Mouse (Mus musculus) MEL (cell line): ENCODE results near the gene Lbr. TPM values are rescaled to one million over a fixed set of nuclear protein-coding genes. Genes with fewer than 3 reads are reported as not detected.

Experiments used
- DNase-seq: peaks from one replicate; pipeline ENCODE4 v3.0.0; 2011; ENCODE audit warnings: low read depth, low spot score
- H3K27ac ChIP-seq: 2 replicates; pipeline ENCODE4 v1.5.1; 2012; ENCODE audit warnings: low read depth, mild to moderate bottlenecking, control low read depth, low read length, moderate library complexity; ENCODE audit not compliant: control insufficient read depth
- H3K27me3 ChIP-seq, 2 experiments: fragments of 150-350 bp in 1 of 2; sonication (generic) in 1 of 2; 2 replicates each; pipeline ENCODE4 v1.6.1; 2012; ENCODE audit warnings: low read length in 2 of 2, mild to moderate bottlenecking in 2 of 2, improper control_type of control experiment in 1 of 2, moderate library complexity in 1 of 2; ENCODE audit not compliant: insufficient read depth in 2 of 2, control insufficient read depth in 1 of 2
- H3K36me3 ChIP-seq, 2 experiments: 2 replicates each; pipeline ENCODE4 v1.6.1; 2012 to 2014; ENCODE audit warnings: low read length in 2 of 2, improper control_type of control experiment in 1 of 2, inconsistent platforms in 1 of 2, mild to moderate bottlenecking in 1 of 2; ENCODE audit not compliant: insufficient read depth in 2 of 2, control insufficient read depth in 1 of 2
- H3K4me1 ChIP-seq, 2 experiments: fragments of 150-350 bp in 1 of 2; sonication (generic) in 1 of 2; 2 replicates each; pipeline ENCODE4 v1.6.1; 2012; ENCODE audit warnings: low read length in 2 of 2, improper control_type of control experiment in 1 of 2, mild to moderate bottlenecking in 1 of 2; ENCODE audit not compliant: insufficient read depth in 2 of 2, control insufficient read depth in 1 of 2
- H3K4me3 ChIP-seq, 2 experiments: fragments of 150-350 bp in 1 of 2; sonication (generic) in 1 of 2; 2 replicates each; pipeline ENCODE4 v1.5.1; 2012; ENCODE audit warnings: low read depth in 2 of 2, low read length in 2 of 2, mild to moderate bottlenecking in 2 of 2, moderate library complexity in 2 of 2, control low read depth in 1 of 2, improper control_type of control experiment in 1 of 2; ENCODE audit not compliant: control insufficient read depth in 1 of 2, insufficient read depth in 1 of 2
- H3K79me2 ChIP-seq: 2 replicates; pipeline ENCODE4 v1.6.1; 2012; ENCODE audit warnings: mild to moderate bottlenecking, low read length, moderate library complexity; ENCODE audit not compliant: control insufficient read depth, poor library complexity, insufficient read depth
- H3K9ac ChIP-seq: 2 replicates; pipeline ENCODE4 v1.6.1; 2012; ENCODE audit warnings: low read depth, mild to moderate bottlenecking, control low read depth, low read length, moderate library complexity; ENCODE audit not compliant: control insufficient read depth, poor library complexity, severe bottlenecking
- H3K9me3 ChIP-seq: fragments of 150-350 bp; sonication (generic); replicated peaks from 2 replicates; pipeline ENCODE4 v1.6.1; 2012; ENCODE audit warnings: mild to moderate bottlenecking, low read length, improper control_type of control experiment, moderate library complexity; ENCODE audit not compliant: insufficient read depth
- CHD2 ChIP-seq: IDR thresholded peaks from 2 replicates; pipeline ENCODE4 v1.6.1; 2011; ENCODE audit warnings: low read length, improper control_type of control experiment
- CTCF ChIP-seq, 3 experiments: IDR thresholded peaks in 2 of 3; conservative IDR thresholded peaks in 1 of 3; 2 replicates each; pipeline ENCODE4 v1.5.1; 2011 to 2012; ENCODE audit warnings: low read length in 3 of 3, low read depth in 2 of 3, mild to moderate bottlenecking in 2 of 3, improper control_type of control experiment in 1 of 3, inconsistent platforms in 1 of 3, mixed read lengths in 1 of 3, moderate library complexity in 1 of 3; ENCODE audit not compliant: control insufficient read depth in 1 of 3, insufficient read depth in 1 of 3, poor library complexity in 1 of 3, severe bottlenecking in 1 of 3
- E2F4 ChIP-seq: IDR thresholded peaks from 2 replicates; pipeline ENCODE4 v1.6.1; 2011; ENCODE audit warnings: low read depth, low read length, improper control_type of control experiment, borderline replicate concordance
- GABPA ChIP-seq: IDR thresholded peaks from 2 replicates; pipeline ENCODE4 v1.6.1; 2012; ENCODE audit warnings: low read depth, mild to moderate bottlenecking, inconsistent platforms, low read length, improper control_type of control experiment, moderate library complexity
- GATA1 ChIP-seq: IDR thresholded peaks from 2 replicates; pipeline ENCODE4 v1.6.1; 2011; ENCODE audit warnings: low read depth, low read length, improper control_type of control experiment
- JUND ChIP-seq: IDR thresholded peaks from 2 replicates; pipeline ENCODE4 v1.6.1; 2011; ENCODE audit warnings: low read depth, mild to moderate bottlenecking, improper control_type of control experiment, low read length
- KAT2A ChIP-seq: conservative IDR thresholded peaks from 2 replicates; pipeline ENCODE4 v1.6.1; 2012; ENCODE audit warnings: low read depth, low read length, improper control_type of control experiment, inconsistent platforms
- MAFK ChIP-seq: IDR thresholded peaks from 2 replicates; pipeline ENCODE4 v1.6.1; 2011; ENCODE audit warnings: low read depth, mild to moderate bottlenecking, low read length, improper control_type of control experiment, borderline replicate concordance
- MAZ ChIP-seq: IDR thresholded peaks from 2 replicates; pipeline ENCODE4 v1.6.1; 2012; ENCODE audit warnings: low read depth, mild to moderate bottlenecking, inconsistent platforms, low read length, improper control_type of control experiment
- MEF2A ChIP-seq: IDR thresholded peaks from 2 replicates; pipeline ENCODE4 v1.6.1; 2014; ENCODE audit warnings: low read depth, mild to moderate bottlenecking, inconsistent platforms, low read length, improper control_type of control experiment; ENCODE audit not compliant: poor library complexity, insufficient replicate concordance, severe bottlenecking; ENCODE audit errors: extremely low read depth
- MXI1 ChIP-seq: IDR thresholded peaks from 2 replicates; pipeline ENCODE4 v1.6.1; 2011; ENCODE audit warnings: mild to moderate bottlenecking, low read depth, low read length, improper control_type of control experiment
- NELFE ChIP-seq: IDR thresholded peaks from 2 replicates; pipeline ENCODE4 v1.6.1; 2011; ENCODE audit warnings: low read depth, low read length, improper control_type of control experiment
- NRF1 ChIP-seq: IDR thresholded peaks from 2 replicates; pipeline ENCODE4 v1.6.1; 2014; ENCODE audit warnings: low read depth, mild to moderate bottlenecking, inconsistent platforms, low read length, improper control_type of control experiment, moderate library complexity; ENCODE audit not compliant: poor library complexity, insufficient read depth, severe bottlenecking
- POLR2AphosphoS5 ChIP-seq: IDR thresholded peaks from 2 replicates; pipeline ENCODE4 v1.6.1; 2012; ENCODE audit warnings: low read depth, borderline replicate concordance, mild to moderate bottlenecking, inconsistent platforms, low read length, moderate library complexity, mixed read lengths
- SIN3A ChIP-seq: IDR thresholded peaks from 2 replicates; pipeline ENCODE4 v1.6.1; 2012; ENCODE audit warnings: low read length, improper control_type of control experiment, inconsistent platforms
- SMC3 ChIP-seq: IDR thresholded peaks from 2 replicates; pipeline ENCODE4 v1.6.1; 2011; ENCODE audit warnings: low read depth, low read length, improper control_type of control experiment
- TAL1 ChIP-seq: IDR thresholded peaks from 2 replicates; pipeline ENCODE4 v1.6.1; 2012; ENCODE audit warnings: mild to moderate bottlenecking, inconsistent platforms, low read length, moderate library complexity, mixed read lengths
- TCF12 ChIP-seq: IDR thresholded peaks from 2 replicates; pipeline ENCODE4 v1.6.1; 2014; ENCODE audit warnings: low read depth, mild to moderate bottlenecking, inconsistent platforms, low read length, improper control_type of control experiment, moderate library complexity
- UBTF ChIP-seq: IDR thresholded peaks from 2 replicates; pipeline ENCODE4 v1.6.1; 2012; ENCODE audit warnings: low read depth, mild to moderate bottlenecking, inconsistent platforms, low read length, improper control_type of control experiment, moderate library complexity, borderline replicate concordance; ENCODE audit not compliant: insufficient read depth
- USF2 ChIP-seq, 2 experiments: IDR thresholded peaks; 2 replicates each; pipeline ENCODE4 v1.6.1; 2011 to 2012; ENCODE audit warnings: improper control_type of control experiment in 2 of 2, low read length in 2 of 2, borderline replicate concordance in 1 of 2, inconsistent platforms in 1 of 2, low read depth in 1 of 2, mild to moderate bottlenecking in 1 of 2; ENCODE audit not compliant: insufficient read depth in 1 of 2
- ZKSCAN1 ChIP-seq: IDR thresholded peaks from 2 replicates; pipeline ENCODE4 v1.6.1; 2012; ENCODE audit warnings: low read depth, mild to moderate bottlenecking, inconsistent platforms, low read length, improper control_type of control experiment, moderate library complexity
- ZMIZ1 ChIP-seq: IDR thresholded peaks from 2 replicates; pipeline ENCODE4 v1.6.1; 2012; ENCODE audit warnings: low read depth, mild to moderate bottlenecking, inconsistent platforms, low read length, improper control_type of control experiment, moderate library complexity
- ZNF384 ChIP-seq: IDR thresholded peaks from 2 replicates; pipeline ENCODE4 v1.6.1; 2012; ENCODE audit warnings: low read depth, mild to moderate bottlenecking, inconsistent platforms, low read length, improper control_type of control experiment
- polyA plus RNA-seq, 2 experiments: library from polyadenylated mRNA; stranded (reverse) in 1 of 2; unstranded in 1 of 2; fragments of >175 nt in 1 of 2; fragments of >200 nt in 1 of 2; gene quantifications; 2 replicates each; pipeline versions ENCODE4 v1.2.1 to v1.2.4; 2012; ENCODE audit warnings: low replicate concordance in 2 of 2, low read depth in 1 of 2; ENCODE audit not compliant: insufficient read length in 2 of 2, insufficient read depth in 1 of 2, missing spikeins in 1 of 2
- total RNA-seq: library from RNA; depleted of rRNA; stranded (reverse); fragments of 300-350 nt; gene quantifications from 2 replicates; pipeline ENCODE4 v1.2.3, GENCODE M21; 2012

The Lbr gene
- total and polyA plus RNA-seq, 3 experiments, result 106 to 120 TPM; not detected in 1

DNA sequence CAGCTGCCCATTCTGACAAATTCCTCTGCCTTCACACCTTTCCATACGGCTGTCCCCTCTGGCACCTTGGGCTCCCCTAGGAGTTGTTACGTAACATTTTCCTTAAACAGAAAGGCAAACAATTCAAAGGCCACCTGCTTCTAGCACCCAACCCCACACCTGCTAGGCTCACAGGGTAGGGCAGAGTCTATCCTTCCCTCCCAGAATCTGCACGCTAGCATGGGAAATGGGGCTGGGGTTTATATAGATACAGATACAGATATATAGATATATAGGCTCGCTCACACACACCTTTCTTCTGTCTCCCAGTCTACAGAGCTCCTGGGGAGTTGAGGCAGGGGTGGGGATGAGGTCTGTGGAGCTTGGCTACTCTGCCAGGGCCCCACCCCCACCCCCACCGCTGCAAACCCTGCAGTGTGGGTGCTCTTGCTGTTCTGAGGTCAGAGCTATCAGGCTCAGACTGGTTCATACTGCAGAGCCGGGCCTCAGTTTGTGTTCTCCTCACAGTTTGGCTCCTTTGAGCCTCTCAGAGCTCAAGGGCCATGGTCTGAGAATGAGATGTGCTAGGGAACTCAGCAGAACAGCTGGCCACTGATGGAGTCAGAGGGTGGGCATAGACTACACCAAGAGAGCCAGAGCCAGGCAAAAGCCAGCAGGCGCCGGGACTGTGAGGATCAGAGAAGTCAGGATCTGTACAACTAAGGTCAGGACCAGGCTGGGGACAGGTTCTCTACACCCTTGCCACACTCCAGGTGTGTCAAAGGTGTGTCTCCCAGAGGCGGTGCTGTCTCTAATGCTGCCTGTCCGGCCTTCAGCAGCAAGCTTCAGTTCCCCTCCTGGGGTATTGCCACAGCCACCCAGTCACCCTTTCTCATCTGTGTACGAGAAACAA lies 22.4 kb upstream of the Lbr start:
- H3K27ac ChIP-seq, result no peak overlapping the region
- no peaks in the 10 kb centered on the region for H3K79me2 ChIP-seq
- no peak overlapping the region for H3K4me3 ChIP-seq
- no peaks in the 10 kb centered on the region for H3K9me3 ChIP-seq
- H3K36me3 ChIP-seq, result peaks cover 0 to 12% of the 10 kb centered on the region in 2 experiments; a peak in 2 of 4 replicates
- no peak overlapping the region for H3K9ac ChIP-seq
- DNase-seq, result no peak
- H3K27me3 ChIP-seq, result no peaks in the 10 kb centered on the region
- peaks cover 2 to 28% of the 10 kb centered on the region in 2 experiments; a peak in 3 of 4 replicates for H3K4me1 ChIP-seq
- TF ChIP-seq CHD2 (no peak), CTCF (IDR thresholded peaks at IDR 0.05 in 2 of 3, conservative IDR thresholded peaks at IDR 0.05 in 1 of 3; ENCODE audit: control insufficient read depth in 1 of 3, insufficient read depth in 1 of 3, low read depth in 2 of 3, low read length in 3 of 3, poor library complexity in 1 of 3, severe bottlenecking in 1 of 3) (no peak), ZKSCAN1 (no peak), ZMIZ1 (no peak), KAT2A (no peak), JUND (no peak), MXI1 (no peak), MAZ (no peak), UBTF (no peak)

GRCm38 (mm10) chr1:181863431-181863830 lies 20.6 kb upstream of the Lbr start:
- Histone ChIP-seq H3K27ac (no peak overlapping the region), H3K4me1 (peaks cover 2 to 35% of the 10 kb centered on the region in 2 experiments; a peak in 3 of 4 replicates), H3K4me3 (no peak overlapping the region), H3K9ac (no peak overlapping the region), H3K79me2 (no peaks in the 10 kb centered on the region), H3K36me3 (peaks cover 0 to 13% of the 10 kb centered on the region in 2 experiments; a peak in 2 of 4 replicates), H3K27me3 (no peaks in the 10 kb centered on the region), H3K9me3 (no peaks in the 10 kb centered on the region)
- TF ChIP-seq GATA1 (no peak), KAT2A (no peak), CHD2 (no peak), NRF1 (no peak), POLR2AphosphoS5 (no peak), ZNF384 (no peak), ZMIZ1 (no peak), GABPA (no peak), NELFE (no peak), TAL1 (no peak), MXI1 (no peak), SIN3A (no peak), USF2 (IDR thresholded peaks at IDR 0.05; ENCODE audit: borderline replicate concordance in 1 of 2, insufficient read depth in 1 of 2, low read depth in 1 of 2, low read length in 2 of 2) (no peak), TCF12 (no peak), SMC3 (no peak), UBTF (no peak), MAFK (no peak), MEF2A (no peak), E2F4 (no peak)
- no peak for DNase-seq
